Mouse (Mus musculus) lung, adult 2 months (tissue): ENCODE measurements around the gene Bpifa2. TPM values are rescaled to one million over a fixed set of nuclear protein-coding genes. Genes with fewer than 3 reads are reported as not detected.
A peak's percentile ranks its signal among the peaks of the same experiment; 100 is the strongest.

Source experiments
- DNase-seq: peaks from one replicate; pipeline ENCODE4 v3.0.0; 2022
- H3K4me1 ChIP-seq: fragments of 200-500 bp; 2 replicates; pipeline ENCODE4 v1.6.1; 2011; ENCODE audit warnings: low read length; ENCODE audit not compliant: control insufficient read depth, insufficient read depth
- H3K4me3 ChIP-seq: fragments of 200-500 bp; replicated peaks from 2 replicates; pipeline ENCODE3; 2011; ENCODE audit warnings: low read depth, mild to moderate bottlenecking, control low read depth, low read length; ENCODE audit errors: extremely low read depth
- CTCF ChIP-seq: fragments of 200-500 bp; IDR thresholded peaks from 2 replicates; pipeline ENCODE4 v1.5.1; 2011; ENCODE audit warnings: mild to moderate bottlenecking, low read length, control low read depth; ENCODE audit not compliant: insufficient read depth
- POLR2A ChIP-seq: fragments of 200-500 bp; IDR thresholded peaks from 2 replicates; pipeline ENCODE4 v1.6.1; 2011; ENCODE audit warnings: low read depth, mild to moderate bottlenecking, control low read depth, low read length, borderline replicate concordance; ENCODE audit errors: extremely low read depth
- WGBS: fragments of 180-500 bp; shearing (Covaris S2); methylation state at CpG from one replicate; pipeline ENCODE4 v1.1.7; 2018; 5-methylcytosine and 5-hydroxymethylcytosine counted together
- polyA plus RNA-seq: library from polyadenylated mRNA; depleted of rRNA; stranded (reverse); fragments of >200 nt; gene quantifications from 2 replicates; pipeline ENCODE4 v1.2.3, GENCODE M21; 2012; rRNA removed

Bpifa2 gene
- not detected in 2 replicates for polyA plus RNA-seq

DNA sequence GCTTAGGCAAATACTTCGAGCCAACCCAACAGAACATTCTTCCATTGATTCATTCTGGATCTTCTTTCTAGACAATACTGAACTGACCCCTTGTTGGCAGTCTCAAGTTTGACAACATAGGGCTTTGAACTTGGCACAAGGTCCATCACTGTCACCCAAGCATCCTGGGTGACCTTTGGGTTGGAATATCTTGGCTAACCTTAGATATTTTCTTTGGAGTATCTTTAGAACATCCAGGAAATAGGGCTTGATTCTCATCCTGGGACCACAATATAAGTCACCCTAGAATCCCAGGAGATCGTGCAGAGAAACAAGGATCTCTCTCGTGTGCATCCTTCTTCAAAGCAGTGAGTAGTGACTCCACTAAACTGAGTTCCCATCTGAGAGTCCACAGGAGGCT lies at the start of gene Bpifa2:
Bpifa2 (plus strand) TSS at position 301 of the 400 bp plus-strand sequence.
- Histone ChIP-seq H3K4me3 (no peak within 1 kb of the TSS), H3K4me1 (no peaks in the 10 kb centered on the region)
- WGBS: 68% methylated on average over 3 of the region's 3 CpGs
- no peak for DNase-seq
- TF ChIP-seq CTCF (no peak), POLR2A (no peak)

DNA sequence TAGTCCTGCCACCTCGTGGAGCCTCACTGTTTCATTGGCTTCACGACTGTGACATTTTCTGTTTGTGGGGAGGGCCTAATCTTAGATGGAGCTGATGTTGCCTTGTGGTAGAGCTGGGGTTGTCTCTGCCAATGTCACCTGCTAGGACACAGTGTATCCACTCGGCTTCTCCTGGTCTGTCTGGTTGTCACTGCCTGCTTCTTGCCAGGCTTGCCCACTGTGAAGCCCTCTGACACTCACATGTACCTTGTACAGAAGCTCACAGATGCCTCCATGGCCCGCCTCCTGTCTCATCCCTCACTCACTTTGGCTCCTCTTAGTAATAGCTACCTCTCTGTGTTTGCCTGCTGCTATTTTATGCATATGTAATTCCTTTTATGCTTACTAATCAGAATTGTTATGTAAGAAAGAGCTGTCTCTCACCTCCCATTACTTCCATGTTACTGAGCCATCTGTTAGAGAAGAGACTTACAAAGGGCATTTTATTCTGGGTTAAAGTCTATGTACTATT lies 45.2 kb upstream of the Bpifa2 start:
- 58% methylated on average over 4 of the region's 4 CpGs for WGBS
- H3K4me3 ChIP-seq: no peak overlapping the region
- no peaks in the 10 kb centered on the region for H3K4me1 ChIP-seq
- TF ChIP-seq POLR2A (no peak), CTCF (no peak)
- no peak for DNase-seq

DNA sequence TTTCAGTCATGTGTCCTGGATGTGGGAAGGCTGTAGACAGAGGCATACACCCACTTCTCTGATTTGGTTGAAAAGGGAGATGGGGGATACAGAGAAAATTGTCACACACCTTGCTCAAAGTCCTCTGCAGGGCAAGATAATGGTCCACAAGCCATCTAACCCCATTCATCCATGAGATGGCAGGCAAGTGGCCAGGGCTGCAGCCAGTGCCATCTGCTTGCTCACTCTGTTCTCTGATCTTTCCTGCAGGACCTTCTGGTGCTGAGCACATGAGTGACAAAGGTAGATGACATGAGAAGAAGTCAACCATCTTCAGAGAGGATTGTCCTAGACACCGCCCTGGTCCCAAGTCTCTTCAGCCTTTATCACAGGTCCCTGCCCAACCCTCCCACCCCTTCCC lies 44.7 kb upstream of the Bpifa2 start:
- WGBS: 77% methylated on average over 1 of the region's 1 CpGs
- TF ChIP-seq POLR2A: no peak

DNA sequence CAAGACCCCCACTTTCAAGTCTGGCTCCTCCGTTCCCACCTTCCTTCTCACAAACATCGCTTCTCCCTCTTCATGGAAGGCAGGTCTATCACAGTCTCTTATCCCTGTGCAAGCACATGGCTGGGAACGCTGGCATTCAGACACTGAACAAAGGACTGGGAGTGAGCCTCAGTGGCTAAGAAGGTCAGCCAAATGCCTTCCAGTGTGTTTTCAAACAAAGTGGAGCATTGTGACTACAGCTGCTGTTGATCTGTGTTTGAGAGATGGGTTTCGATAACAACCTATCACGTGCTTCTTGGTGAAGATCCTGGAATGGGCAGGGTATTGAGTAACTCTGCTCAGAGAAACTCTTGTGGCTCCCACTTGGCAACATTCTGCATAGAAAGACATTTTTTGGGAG lies 37.8 kb upstream of the Bpifa2 start:
- Histone ChIP-seq H3K4me3 (no peak overlapping the region), H3K4me1 (no peaks in the 10 kb centered on the region)
- 72% methylated on average over 5 of the region's 5 CpGs for WGBS
- no peak for DNase-seq
- TF ChIP-seq CTCF (no peak), POLR2A (no peak)

More for the DNA sequence above, 44.7 kb upstream of the Bpifa2 start:
- Histone ChIP-seq H3K4me1 (no peaks in the 10 kb centered on the region), H3K4me3 (no peak overlapping the region)
- no peak for DNase-seq

DNA sequence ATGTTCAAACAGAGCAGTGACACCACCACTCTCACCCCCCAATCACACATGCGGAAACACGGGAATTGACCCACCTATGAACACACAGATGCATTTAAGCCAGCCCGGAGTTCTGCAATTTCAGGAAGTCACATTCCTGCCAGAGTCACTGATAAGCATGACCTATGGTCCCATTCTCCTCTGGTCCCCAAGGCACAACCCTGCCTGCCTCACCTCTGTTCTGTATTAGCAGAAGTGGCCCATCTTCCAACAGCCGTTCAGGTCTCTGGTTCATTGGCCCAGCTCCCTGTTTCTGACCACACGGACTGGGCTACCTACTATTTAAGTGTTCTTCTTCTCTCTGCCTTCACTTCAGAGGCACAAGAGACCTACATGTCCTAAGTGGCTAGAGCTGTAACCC lies 33.5 kb upstream of the Bpifa2 start, which contains the start of gene Bpifa6:
Bpifa6 (plus strand) TSS at position 364 of the 400 bp plus-strand sequence.
- WGBS: 53% methylated on average over 5 of the region's 5 CpGs
- no peak for TF ChIP-seq CTCF
- no peak for TF ChIP-seq POLR2A
- Histone ChIP-seq H3K4me1 (no peaks in the 10 kb centered on the region), H3K4me3 (no peak within 1 kb of the TSS)
- DNase-seq: no peak

DNA sequence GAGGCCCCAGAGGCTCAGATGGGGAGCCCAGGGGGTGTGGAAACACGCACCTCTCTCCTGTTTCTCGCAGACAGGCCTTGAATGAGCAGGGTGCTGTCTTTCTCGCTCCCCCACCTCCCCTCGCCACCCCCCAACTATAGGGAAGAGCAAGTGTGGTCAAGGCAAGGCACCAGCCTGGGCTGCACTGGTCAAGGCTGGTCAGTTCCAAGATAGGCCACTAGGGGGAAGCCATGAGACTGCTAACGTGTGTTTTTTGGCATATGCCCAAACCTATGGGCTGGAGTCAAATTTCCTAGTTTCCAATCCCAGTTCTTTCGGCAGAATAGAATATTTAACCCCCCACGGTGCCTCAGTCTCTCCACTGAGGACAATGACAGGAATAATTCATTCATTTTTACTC lies 12.3 kb upstream of the Bpifa2 start:
- TF ChIP-seq POLR2A (no peak), CTCF (peak; percentile 96)

DNA sequence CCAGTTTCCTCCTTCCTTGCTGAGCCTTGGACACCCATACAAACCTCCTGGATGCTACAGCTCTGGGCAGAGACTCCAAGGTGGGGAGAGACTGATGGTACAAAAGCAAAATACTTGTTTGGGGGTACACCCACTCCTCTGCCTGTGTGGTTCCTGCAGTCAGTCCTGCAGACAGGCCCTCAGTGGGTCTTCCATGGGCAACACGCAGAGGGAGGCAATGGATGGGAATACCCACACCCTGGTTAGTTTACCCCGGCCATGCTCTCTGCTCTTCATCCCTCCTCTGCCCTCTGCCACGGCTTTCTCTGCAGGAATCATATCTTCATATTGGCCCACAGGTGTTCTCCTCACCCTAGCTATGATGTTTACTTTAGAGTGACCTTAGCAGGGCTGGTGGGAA lies 7.6 kb upstream of the Bpifa2 start:
- Histone ChIP-seq H3K4me1 (no peaks in the 10 kb centered on the region), H3K4me3 (no peak overlapping the region)
- DNase-seq: no peak
- TF ChIP-seq CTCF: no peak
- no peak for TF ChIP-seq POLR2A
- 63% methylated on average over 3 of the region's 3 CpGs for WGBS

More for the DNA sequence above, 12.3 kb upstream of the Bpifa2 start:
- peak; percentile 81 for DNase-seq
- Histone ChIP-seq H3K4me3 (no peak overlapping the region), H3K4me1 (no peaks in the 10 kb centered on the region)
- WGBS: 5% methylated on average over 7 of the region's 7 CpGs

DNA sequence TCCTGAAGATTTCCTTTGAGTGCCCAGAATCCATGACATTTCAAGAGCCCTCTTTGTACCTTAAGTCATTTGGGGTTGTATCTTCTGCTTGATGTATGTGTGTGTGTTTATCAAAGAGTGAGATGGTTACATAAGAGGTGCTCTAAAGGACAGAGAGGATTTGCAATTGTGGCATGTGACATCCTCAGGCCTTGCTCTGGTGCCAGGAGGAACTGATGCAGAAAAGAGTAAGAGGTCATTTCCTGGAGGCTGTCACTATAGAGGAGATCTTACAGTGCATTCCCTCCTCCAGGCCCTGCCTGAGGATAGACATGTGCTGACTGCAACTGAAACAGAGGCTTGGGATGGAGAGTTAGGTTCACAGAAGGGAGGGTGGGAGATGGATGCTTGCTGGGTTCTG lies 7.0 kb upstream of the Bpifa2 start:
- no peaks in the 10 kb centered on the region for H3K4me1 ChIP-seq
- H3K4me3 ChIP-seq: no peak overlapping the region
- TF ChIP-seq CTCF (no peak), POLR2A (no peak)
- no peak for DNase-seq

DNA sequence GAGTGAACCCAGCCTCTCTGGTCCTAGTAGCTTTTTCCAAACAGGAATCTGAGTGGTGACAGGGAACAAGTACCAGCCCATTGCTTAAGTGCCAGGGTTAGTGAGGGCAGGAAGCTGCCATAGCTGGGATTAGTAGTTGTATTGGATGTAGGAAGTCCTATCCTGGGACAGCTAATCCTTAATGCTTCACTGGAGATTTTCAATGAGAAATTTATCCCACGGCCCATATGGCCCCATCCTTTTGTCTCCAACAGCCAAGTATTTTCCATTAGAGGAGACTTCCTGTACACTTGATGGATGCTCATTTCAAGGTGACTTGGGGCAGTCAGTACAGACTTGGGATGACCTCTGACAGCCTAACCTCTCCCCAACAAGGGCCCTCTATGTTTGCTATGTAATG lies 3.6 kb upstream of the Bpifa2 start:
- Histone ChIP-seq H3K4me1 (no peaks in the 10 kb centered on the region), H3K4me3 (no peak overlapping the region)
- 71% methylated on average over 1 of the region's 1 CpGs for WGBS
- TF ChIP-seq CTCF: no peak
- TF ChIP-seq POLR2A: no peak
- no peak for DNase-seq

DNA sequence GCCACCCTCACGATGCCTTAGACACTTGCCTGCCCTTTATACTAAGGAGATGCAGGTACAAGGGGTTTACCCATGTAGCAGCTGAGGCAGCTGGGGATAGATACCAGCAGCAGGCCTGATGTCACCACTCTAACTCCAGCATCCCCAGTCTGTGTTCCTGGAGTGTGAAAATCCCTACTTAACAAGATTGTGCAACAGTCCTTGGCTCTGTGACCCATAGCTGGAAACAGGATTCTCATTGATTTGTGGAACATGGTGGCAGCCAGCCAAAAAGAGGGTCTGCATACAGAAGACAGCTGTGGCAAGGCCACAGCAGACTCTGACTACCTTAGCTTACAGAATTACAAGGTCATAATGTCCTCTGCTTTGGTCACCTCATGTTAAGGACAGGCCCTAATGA lies 3.0 kb upstream of the Bpifa2 start:
- TF ChIP-seq CTCF: no peak
- TF ChIP-seq POLR2A: no peak
- WGBS: 71% methylated on average over 1 of the region's 1 CpGs
- H3K4me3 ChIP-seq: no peak overlapping the region
- DNase-seq: no peak
- no peaks in the 10 kb centered on the region for H3K4me1 ChIP-seq
